Comparison of ENCODE assay signal across 16 mouse cellular contexts in genomic region chr9:44807141-44807540, GRCm38 (mm10). TPM values are rescaled to one million over a fixed set of nuclear protein-coding genes. Genes with fewer than 3 reads are reported as not detected.
"Had no signal": no experiment of that assay in that cellular context is flagged by ENCODE, and none has a peak within 500 bp of the region (broad histone marks: within the 10 kb centered on the region; RNA-seq: fewer than 3 reads in every experiment).

No protein-coding gene starts in this region.

- H3K9ac ChIP-seq: neural tube, embryonic 15.5 days; stomach, embryonic 15.5 days had no signal

- H3K4me1 ChIP-seq: neural tube, embryonic 15.5 days; stomach, embryonic 15.5 days had no signal

- H3K4me2 ChIP-seq: neural tube, embryonic 15.5 days; stomach, embryonic 15.5 days had no signal

- H3K27ac ChIP-seq: neural tube, embryonic 15.5 days; stomach, embryonic 15.5 days; stomach, postnatal 0 days had no signal

- H3K4me3 ChIP-seq: neural tube, embryonic 15.5 days; stomach, embryonic 15.5 days had no signal

- H3K27me3 ChIP-seq: neural tube, embryonic 15.5 days; stomach, embryonic 15.5 days had no signal

- H3K9me3 ChIP-seq: neural tube, embryonic 15.5 days; stomach, embryonic 15.5 days had no signal

- DNase-seq: retina, postnatal 1 day; right cerebral cortex, adult 18-20 months; right cerebral cortex, postnatal 14 days; right cerebral cortex, postnatal 25 days; right cerebral cortex, postnatal 4 days; spleen, adult 18-20 months; thymus, adult 18-20 months; thymus, adult 2 months; thymus, postnatal 14 days; thymus, postnatal 25 days; thymus, postnatal 36 days; thymus, postnatal 4 days had no signal

RNA-seq across cellular contexts. Expression of gene Tmem25, which starts 8.0 kb away (rescaled TPM):
- total RNA-seq: neutrophil, adult 5-6 weeks had no signal
